Mouse (Mus musculus) thymus, adult 2 months (tissue): ENCODE measurements around the gene Slc25a17.

ENCODE experiments used
- CTCF ChIP-seq: fragments of 200-500 bp; IDR thresholded peaks from 2 replicates; pipeline ENCODE4 v1.5.1; 2012; ENCODE audit warnings: mild to moderate bottlenecking, control low read depth, low read length, moderate library complexity, borderline replicate concordance; ENCODE audit not compliant: control insufficient read depth, poor library complexity, insufficient read depth; ENCODE audit errors: extremely low read depth
- POLR2A ChIP-seq: fragments of 200-500 bp; IDR thresholded peaks from 2 replicates; pipeline ENCODE4 v1.6.1; 2012; ENCODE audit warnings: mild to moderate bottlenecking, low read length, control low read depth, moderate library complexity; ENCODE audit not compliant: control insufficient read depth, poor library complexity, insufficient read depth; ENCODE audit errors: extremely low read depth

DNA sequence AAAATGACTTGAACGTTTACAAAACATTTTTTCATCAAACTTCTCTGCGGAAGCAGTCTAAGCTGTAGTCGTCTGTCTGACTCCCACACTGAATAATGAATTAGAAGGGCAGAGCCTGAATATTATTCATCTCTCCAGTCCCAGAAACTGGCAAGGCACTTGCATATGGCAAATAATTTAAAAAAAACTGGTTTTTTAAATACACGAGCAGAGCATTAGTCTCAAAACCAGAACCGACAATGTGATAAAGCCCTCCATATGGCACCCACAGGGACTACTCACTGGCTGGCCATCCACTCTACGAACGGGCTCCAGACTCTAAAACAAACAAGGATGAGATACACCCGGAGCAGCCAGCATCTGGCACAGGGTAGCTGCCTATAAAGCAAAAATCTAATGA, 55.6 kb downstream of the Slc25a17 start:
- TF ChIP-seq POLR2A = no peak
- TF ChIP-seq CTCF = no peak
